Mouse (Mus musculus): ENCODE data around the gene Ppp2r5c. TPM values are rescaled to one million over a fixed set of nuclear protein-coding genes. Genes with fewer than 3 reads are reported as not detected.

Ppp2r5c gene
- polyA plus RNA-seq, 1 experiment from 2014 or later, result 143 TPM

GRCm38 (mm10) chr12:110489946-110490701, 43.2 kb downstream of the Ppp2r5c start:
- Histone ChIP-seq H3K27ac (ENCODE audit: low read depth, low read length) (no peak overlapping the region), H3K4me3 (ENCODE audit: low read depth, low read length) (no peak overlapping the region), H3K27me3 (replicated peaks; ENCODE audit: control insufficient read depth, insufficient read depth, low read length) (no peaks in the 10 kb centered on the region), H3K4me2 (replicated peaks; ENCODE audit: low read depth) (no peak overlapping the region), H3K4me1 (replicated peaks; ENCODE audit: control insufficient read depth, insufficient read depth, low read length) (peaks cover 14% of the 10 kb centered on the region; the same call in 1 of the 2 replicates), H3K9ac (ENCODE audit: low read depth, low read length) (no peak overlapping the region), H3K9me3 (ENCODE audit: control insufficient read depth) (no peaks in the 10 kb centered on the region), H3K36me3 (ENCODE audit: control insufficient read depth, insufficient read depth) (peaks cover 10% of the 10 kb centered on the region; the same call in 1 of the 2 replicates)
- ATAC-seq, result no peak
- WGBS, result 94% methylated on average over 12 of the region's 12 CpGs
- TF ChIP-seq CTCF (IDR thresholded peaks at IDR 0.05; ENCODE audit: low read depth), result peak; percentile 18; the same call in 1 of the 2 replicates

- no peak for ATAC-seq
- WGBS, result 94% methylated on average over 5 of the region's 5 CpGs
These were observed 45.5 kb downstream of the Ppp2r5c start for GRCm38 (mm10) chr12:110492436-110492835.

GRCm38 (mm10) chr12:110493597-110494369, 46.9 kb downstream of the Ppp2r5c start:
- peaks cover 10% of the 10 kb centered on the region; the same call in 1 of the 2 replicates for H3K36me3 ChIP-seq (ENCODE audit: control insufficient read depth, insufficient read depth)
- no peak overlapping the region for H3K4me2 ChIP-seq (replicated peaks; ENCODE audit: low read depth)
- H3K9me3 ChIP-seq (ENCODE audit: control insufficient read depth), result no peaks in the 10 kb centered on the region
- H3K4me3 ChIP-seq (ENCODE audit: low read depth, low read length), result no peak overlapping the region
- 89% methylated on average over 13 of the region's 13 CpGs for WGBS
- H3K27ac ChIP-seq (ENCODE audit: low read depth, low read length), result no peak overlapping the region
- H3K9ac ChIP-seq (ENCODE audit: low read depth, low read length), result no peak overlapping the region
- H3K27me3 ChIP-seq (replicated peaks; ENCODE audit: control insufficient read depth, insufficient read depth, low read length), result no peaks in the 10 kb centered on the region
- peaks cover 20% of the 10 kb centered on the region for H3K4me1 ChIP-seq (replicated peaks; ENCODE audit: control insufficient read depth, insufficient read depth, low read length)
- ATAC-seq, result no peak
- TF ChIP-seq CTCF (IDR thresholded peaks at IDR 0.05; ENCODE audit: low read depth), result no peak

More at GRCm38 (mm10) chr12:110492436-110492835, 45.5 kb downstream of the Ppp2r5c start:
- H3K9me3 ChIP-seq (ENCODE audit: control insufficient read depth), result no peaks in the 10 kb centered on the region
- H3K4me3 ChIP-seq (ENCODE audit: low read depth, low read length), result no peak overlapping the region
- H3K36me3 ChIP-seq (ENCODE audit: control insufficient read depth, insufficient read depth), result peaks cover 10% of the 10 kb centered on the region; the same call in 1 of the 2 replicates
- peaks cover 17% of the 10 kb centered on the region for H3K4me1 ChIP-seq (replicated peaks; ENCODE audit: control insufficient read depth, insufficient read depth, low read length)
- H3K27me3 ChIP-seq (replicated peaks; ENCODE audit: control insufficient read depth, insufficient read depth, low read length), result no peaks in the 10 kb centered on the region
- no peak for TF ChIP-seq CTCF (IDR thresholded peaks at IDR 0.05; ENCODE audit: low read depth)
- H3K27ac ChIP-seq (ENCODE audit: low read depth, low read length), result no peak overlapping the region
- no peak overlapping the region for H3K9ac ChIP-seq (ENCODE audit: low read depth, low read length)
- no peak overlapping the region for H3K4me2 ChIP-seq (replicated peaks; ENCODE audit: low read depth)

- no peak for ATAC-seq
- no peak for TF ChIP-seq CTCF (IDR thresholded peaks at IDR 0.05; ENCODE audit: low read depth)
- Histone ChIP-seq H3K4me2 (replicated peaks; ENCODE audit: low read depth) (no peak overlapping the region), H3K9ac (ENCODE audit: low read depth, low read length) (no peak overlapping the region), H3K36me3 (ENCODE audit: control insufficient read depth, insufficient read depth) (peaks cover 5% of the 10 kb centered on the region; the same call in 1 of the 2 replicates), H3K27me3 (replicated peaks; ENCODE audit: control insufficient read depth, insufficient read depth, low read length) (no peaks in the 10 kb centered on the region), H3K4me1 (replicated peaks; ENCODE audit: control insufficient read depth, insufficient read depth, low read length) (peaks cover 24% of the 10 kb centered on the region), H3K27ac (ENCODE audit: low read depth, low read length) (no peak overlapping the region), H3K9me3 (ENCODE audit: control insufficient read depth) (no peaks in the 10 kb centered on the region), H3K4me3 (ENCODE audit: low read depth, low read length) (no peak overlapping the region)
- WGBS, result 66% methylated on average over 2 of the region's 2 CpGs
These were observed 47.9 kb downstream of the Ppp2r5c start for GRCm38 (mm10) chr12:110494846-110495245.

GRCm38 (mm10) chr12:110495260-110495659, 48.3 kb downstream of the Ppp2r5c start:
- H3K4me3 ChIP-seq (ENCODE audit: low read depth, low read length), result no peak overlapping the region
- no peak overlapping the region for H3K9ac ChIP-seq (ENCODE audit: low read depth, low read length)
- ATAC-seq, result no peak
- H3K36me3 ChIP-seq (ENCODE audit: control insufficient read depth, insufficient read depth), result peaks cover 3% of the 10 kb centered on the region; the same call in 1 of the 2 replicates
- no peaks in the 10 kb centered on the region for H3K27me3 ChIP-seq (replicated peaks; ENCODE audit: control insufficient read depth, insufficient read depth, low read length)
- no peak overlapping the region for H3K4me2 ChIP-seq (replicated peaks; ENCODE audit: low read depth)
- no peak overlapping the region for H3K27ac ChIP-seq (ENCODE audit: low read depth, low read length)
- H3K4me1 ChIP-seq (replicated peaks; ENCODE audit: control insufficient read depth, insufficient read depth, low read length), result peaks cover 28% of the 10 kb centered on the region
- H3K9me3 ChIP-seq (ENCODE audit: control insufficient read depth), result no peaks in the 10 kb centered on the region
- WGBS, result 94% methylated on average over 8 of the region's 8 CpGs
- no peak for TF ChIP-seq CTCF (IDR thresholded peaks at IDR 0.05; ENCODE audit: low read depth)

- ATAC-seq, result no peak
- WGBS, result 64% methylated on average over 5 of the region's 5 CpGs
- TF ChIP-seq CTCF (IDR thresholded peaks at IDR 0.05; ENCODE audit: low read depth), result no peak
- H3K9me3 ChIP-seq (ENCODE audit: control insufficient read depth), result no peaks in the 10 kb centered on the region
- H3K4me3 ChIP-seq (ENCODE audit: low read depth, low read length), result no peak overlapping the region
- peaks cover 31% of the 10 kb centered on the region for H3K4me1 ChIP-seq (replicated peaks; ENCODE audit: control insufficient read depth, insufficient read depth, low read length)
- H3K9ac ChIP-seq (ENCODE audit: low read depth, low read length), result no peak overlapping the region
- H3K27ac ChIP-seq (ENCODE audit: low read depth, low read length), result no peak overlapping the region
- no peak overlapping the region for H3K4me2 ChIP-seq (replicated peaks; ENCODE audit: low read depth)
- H3K27me3 ChIP-seq (replicated peaks; ENCODE audit: control insufficient read depth, insufficient read depth, low read length), result no peaks in the 10 kb centered on the region
- H3K36me3 ChIP-seq (ENCODE audit: control insufficient read depth, insufficient read depth), result peaks cover 3% of the 10 kb centered on the region; the same call in 1 of the 2 replicates
These were observed 49.1 kb downstream of the Ppp2r5c start for GRCm38 (mm10) chr12:110496016-110496415.

All from intestine, postnatal 0 days (tissue).